Mouse (Mus musculus) monocyte, adult 2 months (primary cell): ENCODE measurements around the gene Usp32.

ENCODE experiments used
- DNase-seq, 2 experiments: peaks; one replicate each; pipeline ENCODE4 v3.0.0; 2022; ENCODE audit warnings: low spot score in 2 of 2, low read depth in 1 of 2

Usp32 gene

DNA sequence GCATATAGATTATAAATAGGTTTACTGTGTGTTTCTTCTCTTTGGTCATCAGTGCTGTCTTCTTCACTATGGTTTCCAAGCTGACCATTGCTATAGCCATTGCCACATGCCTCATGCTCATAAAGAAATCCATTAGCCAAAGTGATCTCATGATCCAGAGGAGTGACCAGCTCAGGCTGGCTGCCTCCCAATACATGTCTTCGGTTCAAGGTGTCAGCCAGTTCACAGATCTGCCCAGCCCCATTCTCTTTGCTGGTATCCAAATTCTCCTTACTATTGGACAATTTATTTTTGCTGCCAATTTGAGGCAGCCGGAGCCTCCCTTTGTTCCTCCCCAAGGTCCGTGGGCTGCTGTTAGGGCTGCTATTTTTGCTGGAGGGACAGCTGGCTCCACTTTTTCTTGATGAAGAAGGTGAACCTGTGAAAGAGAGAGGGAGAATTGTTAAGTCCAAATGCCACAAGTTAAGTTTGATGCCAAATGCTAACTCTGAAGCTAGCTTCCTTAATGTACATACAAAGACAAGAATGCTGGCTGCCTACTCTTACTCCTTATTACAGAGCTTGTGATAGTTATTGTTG, 151.5 kb downstream of the Usp32 start:
- no peak for DNase-seq

DNA sequence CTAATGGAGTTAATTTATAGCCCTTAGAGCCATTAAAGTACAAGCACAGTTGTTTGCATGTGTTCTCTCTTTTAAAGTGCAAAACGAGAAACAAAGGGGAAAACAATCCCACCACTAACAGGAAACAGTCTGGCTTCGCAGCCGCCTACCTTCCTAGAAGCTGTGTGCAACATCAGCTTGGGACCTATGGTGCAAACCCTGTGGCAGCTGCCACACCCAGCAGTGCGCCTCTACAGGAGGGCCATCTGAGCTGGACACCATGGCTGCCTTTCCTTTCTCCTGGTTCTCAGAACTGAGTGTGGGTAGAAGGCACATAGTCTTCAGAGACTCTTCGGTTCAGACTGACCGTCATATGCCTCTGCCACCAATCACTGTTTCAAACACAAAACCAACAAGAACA, 154.5 kb downstream of the Usp32 start:
- no peak for DNase-seq

DNA sequence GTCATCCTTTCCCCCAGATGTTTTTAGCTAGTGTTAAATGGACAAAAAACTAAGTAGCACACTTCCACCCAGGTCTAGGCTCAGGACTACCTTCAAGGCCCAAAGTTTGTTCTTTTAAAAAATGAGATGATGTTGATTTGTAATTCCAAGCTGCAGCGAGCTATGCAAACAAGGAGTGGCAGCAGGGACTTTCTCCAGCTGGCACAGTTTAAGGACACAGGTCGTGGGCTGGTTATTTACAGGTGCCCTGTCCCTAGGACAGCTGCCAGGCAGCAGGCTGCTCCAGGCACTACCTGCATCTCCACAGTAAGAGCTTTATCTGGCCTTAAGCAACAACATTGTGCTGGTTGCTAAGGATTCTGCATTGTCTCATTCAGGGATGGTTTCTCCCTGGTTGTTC, 159.3 kb downstream of the Usp32 start:
- DNase-seq: no peak

DNA sequence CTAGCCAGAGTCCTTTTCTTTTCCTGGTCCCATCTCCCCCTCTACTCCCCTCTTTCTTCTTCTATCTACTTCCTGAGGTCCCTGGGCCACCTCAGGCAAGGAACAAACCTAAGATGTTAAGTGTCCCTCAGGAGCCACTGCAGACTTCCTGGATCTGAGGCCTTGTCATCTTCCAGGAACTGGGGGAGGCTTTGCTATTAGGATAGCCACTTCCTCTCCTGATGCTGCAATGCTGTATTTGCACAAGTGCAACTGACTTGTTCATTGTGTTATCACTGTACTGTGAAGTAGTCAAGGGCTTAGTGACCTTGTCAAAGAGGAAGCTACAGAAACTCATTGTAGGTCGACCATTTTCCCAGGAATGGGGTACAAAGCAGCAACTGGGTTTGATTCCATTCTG, 160.6 kb downstream of the Usp32 start:
- DNase-seq: no peak

DNA sequence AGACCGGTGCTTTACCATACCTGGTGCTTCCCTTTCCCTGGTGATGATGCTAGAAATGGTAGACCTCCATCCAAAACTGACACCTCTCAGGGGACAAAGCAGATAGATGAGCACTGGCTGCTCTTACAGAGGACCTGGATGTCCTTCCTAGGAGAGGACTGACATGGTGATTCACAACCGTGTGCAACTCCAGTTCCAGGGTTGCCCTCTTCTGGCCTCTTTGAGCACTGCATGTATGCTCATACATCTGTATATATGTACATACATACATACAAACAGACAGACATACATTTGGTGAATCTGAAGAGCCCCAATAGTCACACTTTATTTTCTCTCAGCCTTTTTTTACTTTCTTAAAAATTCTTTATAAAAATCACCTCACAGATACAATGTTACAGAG, 161.8 kb downstream of the Usp32 start:
- no peak for DNase-seq

DNA sequence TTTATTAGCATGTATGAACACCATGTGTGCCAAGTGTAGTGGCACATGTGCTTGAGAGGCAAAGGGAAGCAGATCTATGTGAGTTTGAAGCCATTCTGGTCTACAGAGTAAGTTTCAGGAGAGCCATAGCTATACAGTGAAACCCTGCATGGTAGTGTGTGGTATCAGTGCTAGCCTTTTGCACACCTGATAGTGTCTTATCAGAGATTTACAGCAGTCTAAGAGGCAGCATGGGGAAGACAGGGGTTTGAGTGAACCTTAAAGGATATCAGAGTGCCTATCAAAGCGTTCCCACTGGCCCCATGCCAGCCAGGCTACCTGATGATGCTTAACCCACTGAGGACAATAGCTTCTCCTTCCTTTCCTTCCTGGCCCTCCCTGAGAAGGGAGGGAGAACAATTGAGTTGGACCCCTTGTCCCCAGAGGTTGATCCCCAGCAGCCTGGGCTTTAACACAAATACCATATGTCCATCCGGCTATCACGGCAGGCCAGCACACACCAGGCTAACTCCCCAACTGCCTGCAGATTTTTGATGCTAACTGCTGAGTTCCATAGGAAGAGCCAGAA, 162.5 kb downstream of the Usp32 start:
- DNase-seq: no peak

DNA sequence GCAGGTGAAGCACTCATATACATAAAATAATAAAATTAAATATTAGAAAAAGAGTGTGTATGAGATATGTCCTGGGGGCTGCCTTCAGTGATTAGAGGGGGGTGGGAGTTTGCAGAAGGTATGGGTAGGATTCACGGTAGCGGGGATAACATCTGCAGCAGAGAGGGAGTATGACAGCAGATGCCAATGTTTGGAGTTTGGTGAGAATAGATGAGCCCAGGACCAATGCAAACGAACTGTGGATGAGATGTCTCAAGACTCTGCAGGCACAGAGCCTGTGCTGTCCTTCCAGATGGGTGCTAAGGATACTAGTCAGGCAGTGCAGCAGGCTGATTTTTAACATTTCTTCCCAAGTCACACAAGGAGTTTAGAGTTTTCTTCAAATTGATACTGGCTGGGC, 163.3 kb downstream of the Usp32 start:
- no peak for DNase-seq

DNA sequence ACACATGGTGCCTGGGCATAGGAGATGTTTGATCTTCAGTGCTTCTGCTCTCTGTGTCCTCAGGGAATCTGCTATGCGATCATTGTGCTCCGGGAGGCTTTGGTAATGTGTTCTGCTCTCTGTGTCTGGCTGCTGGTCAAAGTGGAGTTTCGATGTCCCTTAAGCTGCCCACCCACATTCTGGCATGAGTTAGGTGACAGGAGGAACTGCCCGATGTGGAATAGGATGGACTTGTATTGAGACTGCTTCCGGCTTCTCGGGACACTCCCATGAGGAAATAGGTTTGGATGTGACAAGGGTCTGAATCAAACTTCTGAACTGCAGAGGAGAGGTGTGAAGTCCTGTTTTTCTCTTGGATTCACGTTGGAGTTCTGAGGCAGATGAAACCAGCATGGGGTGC, 165.4 kb downstream of the Usp32 start:
- DNase-seq: no peak

DNA sequence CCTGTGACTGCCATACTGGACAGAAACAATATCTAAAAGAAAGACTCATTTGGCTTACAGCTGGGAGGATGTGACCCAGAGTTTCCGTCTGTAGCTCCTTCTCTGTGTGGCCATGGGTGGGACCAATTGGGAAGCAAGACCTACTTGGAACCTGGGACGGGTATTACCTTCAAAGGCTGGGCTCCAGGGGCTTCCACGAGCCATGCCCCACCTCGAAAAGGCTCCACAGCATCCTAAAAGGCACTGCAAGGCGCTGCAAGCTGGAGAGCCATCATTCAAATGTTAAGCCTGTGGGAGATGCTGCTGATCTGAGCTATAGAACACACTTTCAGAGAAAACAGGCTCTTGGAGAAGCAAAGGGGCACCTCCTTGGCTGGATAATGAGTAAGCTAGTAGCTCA, 166.3 kb downstream of the Usp32 start:
- no peak for DNase-seq

DNA sequence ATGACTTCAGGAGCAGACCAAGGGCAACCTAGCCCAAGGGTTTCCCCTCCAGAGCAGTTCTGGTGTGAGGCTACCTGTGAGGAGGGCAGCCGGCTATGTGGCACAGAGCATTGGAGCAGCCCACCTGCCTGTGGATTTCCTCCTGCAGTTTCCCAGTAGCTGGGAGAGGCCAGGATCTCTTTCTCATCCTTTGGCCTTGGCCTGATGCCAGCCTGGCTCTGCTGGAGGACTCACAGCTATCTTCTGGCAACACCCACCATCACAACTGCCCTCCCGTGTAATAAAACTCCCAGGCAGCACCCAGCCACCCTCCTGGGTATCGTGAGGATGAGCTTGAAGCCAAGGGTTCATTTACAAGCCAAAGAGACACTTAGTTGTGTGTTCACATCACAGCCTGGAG, 167.9 kb downstream of the Usp32 start:
- no peak for DNase-seq

DNA sequence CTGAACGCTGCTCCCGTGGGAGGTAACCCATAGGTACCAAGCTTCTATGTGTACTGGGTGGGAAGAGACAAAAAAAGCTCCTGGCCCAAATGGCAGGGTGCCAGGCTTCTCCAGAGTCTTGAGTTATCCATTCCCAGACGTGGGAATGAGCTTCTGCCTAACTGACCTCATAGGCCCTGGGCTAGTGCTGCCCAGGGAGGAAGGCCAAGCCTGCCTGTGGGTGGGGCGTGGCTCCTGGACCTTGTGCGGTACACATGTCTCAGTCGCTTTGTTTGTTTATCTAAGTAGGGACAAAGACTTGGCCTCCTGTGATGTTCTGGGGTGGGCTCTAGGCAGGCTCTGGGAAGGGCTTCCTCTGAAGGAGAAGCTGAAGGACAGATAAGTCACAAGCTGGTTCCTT, 171.2 kb downstream of the Usp32 start:
- DNase-seq: no peak

DNA sequence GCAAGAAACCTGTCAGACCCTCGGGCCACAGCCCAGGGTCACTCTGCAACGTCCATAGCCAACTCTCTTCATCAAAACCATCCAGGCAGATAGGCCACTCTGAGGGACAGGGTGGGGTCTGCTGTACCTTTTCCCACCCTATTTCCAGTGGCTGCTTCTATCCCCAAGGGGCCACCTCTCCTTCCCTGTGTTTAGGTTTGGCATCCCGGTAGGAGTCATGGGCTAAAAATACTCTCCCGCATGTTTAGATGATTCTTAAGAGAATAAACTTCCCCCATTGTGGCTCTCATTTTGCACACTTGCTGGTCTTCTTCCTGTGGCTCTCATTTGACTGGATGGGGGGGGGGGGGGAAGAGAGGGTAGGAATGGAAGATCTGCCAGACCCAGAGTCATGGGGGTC, 171.7 kb downstream of the Usp32 start:
- DNase-seq: no peak

DNA sequence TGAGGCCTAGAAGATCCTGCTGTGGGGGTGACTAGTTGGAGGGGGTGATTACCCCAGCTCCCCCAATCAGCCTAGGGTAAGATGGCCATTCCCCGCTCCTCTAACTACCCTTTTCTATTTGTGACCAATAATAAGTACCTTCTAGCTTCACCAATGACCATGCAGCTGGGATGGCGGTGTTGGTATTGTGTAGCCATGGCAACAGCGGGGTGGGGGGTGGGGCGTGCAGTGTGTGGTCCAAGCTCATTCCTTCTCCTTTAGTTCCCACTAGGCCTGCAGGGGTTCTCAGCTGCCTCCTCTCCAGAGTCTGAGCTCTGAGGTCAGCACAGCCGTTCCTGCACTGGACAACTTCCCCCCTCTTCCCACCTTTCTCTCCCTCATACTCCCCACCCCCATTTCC, 172.8 kb downstream of the Usp32 start:
- no peak for DNase-seq

DNA sequence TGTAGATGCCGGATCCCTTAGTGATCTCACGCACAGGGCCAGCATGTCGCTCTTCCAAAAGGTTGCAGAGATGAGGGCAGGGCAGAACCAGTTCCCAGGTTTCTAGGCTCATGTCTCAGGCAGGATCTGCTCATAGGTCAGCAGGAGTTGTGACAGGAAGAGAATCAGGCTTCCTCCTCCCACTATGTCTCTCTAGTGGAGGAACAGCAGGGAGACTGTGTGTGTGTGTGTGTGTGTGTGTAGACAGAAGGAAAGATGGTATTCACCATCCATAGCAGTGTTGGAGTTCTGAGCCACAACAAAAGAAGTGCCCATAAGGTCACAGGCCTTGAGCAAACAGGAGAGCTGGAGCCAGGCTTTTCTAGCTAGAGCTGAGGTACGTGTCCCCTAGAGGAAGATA, 173.3 kb downstream of the Usp32 start:
- no peak for DNase-seq

DNA sequence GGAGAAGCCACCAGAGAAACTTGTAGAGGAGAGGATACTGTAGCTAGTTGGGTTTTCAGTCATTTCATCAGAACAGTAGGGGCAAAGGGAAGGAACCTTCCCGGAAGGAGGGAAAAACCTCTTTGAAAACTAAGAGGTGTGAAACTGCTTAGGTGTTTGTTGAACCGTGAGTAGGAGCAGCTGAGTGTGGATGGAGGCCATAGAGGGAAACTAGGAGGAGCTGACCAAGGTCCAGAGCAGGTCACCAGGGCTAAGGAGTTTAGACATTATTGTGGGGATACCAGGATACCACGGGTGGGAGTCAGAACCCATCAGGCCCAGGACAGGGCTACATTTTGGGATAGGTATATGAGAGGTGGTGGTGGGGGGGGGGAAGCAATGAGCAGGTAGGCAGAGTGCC, 176.4 kb downstream of the Usp32 start:
- DNase-seq: no peak

DNA sequence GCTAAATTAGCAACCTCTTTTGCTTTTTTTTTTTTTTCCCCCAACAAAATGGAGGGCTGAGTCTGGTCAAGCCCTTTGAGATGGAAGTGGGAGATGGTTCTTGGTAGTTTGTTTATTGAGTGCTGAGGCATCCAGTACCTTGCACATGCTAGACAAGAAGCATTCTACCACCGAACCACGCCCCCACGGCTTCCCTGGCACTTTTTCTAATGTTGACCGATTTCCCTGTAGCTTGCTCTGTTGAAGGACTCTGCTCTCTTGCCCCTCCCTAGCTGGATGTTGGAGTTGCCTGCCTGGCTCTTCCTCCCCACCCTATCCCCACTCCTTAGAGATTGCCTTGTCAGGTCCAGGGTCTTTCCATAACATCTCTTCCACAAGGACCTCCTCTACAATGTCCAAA, 177.4 kb downstream of the Usp32 start:
- DNase-seq: no peak

DNA sequence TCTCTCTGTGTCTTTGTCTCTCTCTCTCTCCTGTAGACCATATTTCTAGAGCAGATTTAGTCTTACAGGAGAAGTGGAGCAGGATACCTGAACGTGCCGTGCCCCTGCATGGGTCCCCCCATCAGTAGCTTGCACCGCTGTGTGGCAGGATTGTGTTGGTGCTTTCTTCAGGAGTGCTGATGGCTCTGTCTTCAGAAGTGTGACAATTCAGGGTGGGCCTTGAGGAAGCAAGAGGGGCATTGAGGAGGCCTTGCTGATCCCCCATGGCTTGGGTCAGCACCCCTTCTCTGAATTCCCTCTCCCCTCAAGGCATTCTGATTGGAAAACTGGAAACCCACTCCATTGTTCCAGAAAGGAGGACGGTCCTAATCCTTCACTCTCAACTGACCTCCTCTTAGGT, 178.4 kb downstream of the Usp32 start:
- no peak for DNase-seq

DNA sequence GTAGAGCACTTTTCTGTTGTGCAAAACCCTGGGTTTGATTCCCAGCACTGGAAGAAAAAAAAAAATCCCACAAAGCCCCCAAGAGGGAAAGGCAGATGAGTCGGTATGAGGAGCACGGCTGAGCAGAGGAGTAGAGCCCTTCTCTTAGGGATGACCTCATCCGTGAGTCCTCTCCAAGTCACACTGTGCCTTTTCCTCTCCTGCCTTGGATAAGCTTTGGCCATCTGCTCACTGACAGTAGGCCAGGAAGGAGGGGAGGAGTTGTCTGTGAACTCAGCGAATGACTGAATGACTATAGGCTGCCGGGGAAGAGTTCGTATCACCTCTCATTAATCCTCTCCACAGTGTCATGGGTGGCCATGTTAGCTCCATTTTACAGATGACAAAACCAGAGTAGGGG, 179.2 kb downstream of the Usp32 start:
- no peak for DNase-seq

DNA sequence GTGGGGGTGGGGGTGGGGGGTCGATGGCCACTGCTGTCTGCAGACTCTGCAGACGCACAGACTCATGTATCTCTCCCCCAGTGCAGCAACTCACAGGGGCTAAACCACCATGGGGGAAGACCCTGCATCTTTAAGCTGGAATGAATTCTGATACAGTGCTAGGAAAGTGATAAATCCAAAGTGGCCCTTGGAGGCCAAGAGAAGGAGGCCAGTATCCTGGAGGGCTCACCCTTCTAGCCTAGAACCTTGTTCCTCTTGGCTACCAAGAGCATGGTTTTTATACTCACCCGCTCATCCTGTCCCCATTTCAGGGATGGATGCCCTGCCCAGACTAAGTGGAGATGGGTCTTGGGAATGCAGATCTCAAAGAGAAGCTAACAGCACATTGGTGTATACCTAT, 179.7 kb downstream of the Usp32 start:
- DNase-seq: no peak

DNA sequence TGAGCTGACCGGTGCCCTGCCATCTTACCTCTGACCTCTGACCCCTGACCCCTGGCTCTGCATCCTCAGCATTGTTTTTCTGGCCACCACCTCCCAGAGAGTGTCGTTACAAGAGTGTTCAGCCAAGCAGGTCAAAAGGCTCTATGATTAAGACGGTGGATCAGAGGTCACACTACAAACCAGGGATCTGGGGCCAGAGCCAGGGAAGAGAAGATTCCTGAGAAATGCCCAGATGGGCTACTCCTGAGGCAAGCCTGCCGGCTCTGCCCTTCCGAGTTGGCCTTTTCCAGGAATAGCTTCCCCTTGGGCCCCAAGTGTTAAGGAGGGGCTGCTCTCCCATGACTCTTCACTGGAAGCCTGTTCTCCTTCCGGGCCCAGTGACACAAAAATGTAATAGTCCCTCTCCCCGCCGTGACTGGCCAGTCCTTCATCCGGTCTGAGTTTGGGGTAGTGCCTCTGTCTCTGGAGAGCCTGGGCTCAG, 180.2 kb downstream of the Usp32 start:
- no peak for DNase-seq

DNA sequence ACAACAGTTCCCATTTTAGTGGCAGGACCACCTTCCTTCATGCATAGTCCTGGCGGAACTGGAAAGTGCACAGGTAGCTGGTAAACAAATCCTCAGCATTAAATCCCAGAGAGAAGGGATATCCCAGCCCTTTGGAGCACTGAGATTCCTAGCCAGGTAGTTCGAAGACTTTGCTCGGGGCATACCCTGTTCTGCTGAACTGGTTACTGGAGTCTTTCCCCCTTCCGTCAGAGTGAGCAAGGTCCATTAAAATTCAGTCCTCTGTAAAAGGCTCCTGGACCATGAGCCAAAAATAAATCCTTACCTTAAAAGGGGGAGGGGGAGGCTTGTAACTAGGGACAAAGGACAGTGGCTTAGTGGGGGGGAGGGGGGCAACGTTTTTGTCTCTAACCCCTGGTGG, 180.8 kb downstream of the Usp32 start:
- DNase-seq: no peak

DNA sequence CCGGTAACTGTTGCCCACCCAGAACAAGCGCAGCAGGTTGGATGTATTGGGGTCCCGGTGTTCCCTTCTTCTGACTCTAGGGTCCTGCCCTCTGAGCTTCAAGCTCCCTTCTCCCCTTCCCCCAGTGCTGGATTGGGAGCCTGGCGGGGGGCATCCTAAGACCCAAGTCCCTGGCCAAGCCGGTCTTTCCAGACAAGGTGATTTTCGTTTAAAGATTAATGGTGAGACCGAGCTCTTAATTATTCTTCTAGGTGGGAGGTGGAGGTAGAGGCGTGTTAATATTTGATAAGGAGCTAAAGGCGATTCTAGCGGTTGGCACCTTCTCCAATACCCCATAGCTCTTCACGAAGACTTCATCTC, 181.7 kb downstream of the Usp32 start:
- no peak for DNase-seq

DNA sequence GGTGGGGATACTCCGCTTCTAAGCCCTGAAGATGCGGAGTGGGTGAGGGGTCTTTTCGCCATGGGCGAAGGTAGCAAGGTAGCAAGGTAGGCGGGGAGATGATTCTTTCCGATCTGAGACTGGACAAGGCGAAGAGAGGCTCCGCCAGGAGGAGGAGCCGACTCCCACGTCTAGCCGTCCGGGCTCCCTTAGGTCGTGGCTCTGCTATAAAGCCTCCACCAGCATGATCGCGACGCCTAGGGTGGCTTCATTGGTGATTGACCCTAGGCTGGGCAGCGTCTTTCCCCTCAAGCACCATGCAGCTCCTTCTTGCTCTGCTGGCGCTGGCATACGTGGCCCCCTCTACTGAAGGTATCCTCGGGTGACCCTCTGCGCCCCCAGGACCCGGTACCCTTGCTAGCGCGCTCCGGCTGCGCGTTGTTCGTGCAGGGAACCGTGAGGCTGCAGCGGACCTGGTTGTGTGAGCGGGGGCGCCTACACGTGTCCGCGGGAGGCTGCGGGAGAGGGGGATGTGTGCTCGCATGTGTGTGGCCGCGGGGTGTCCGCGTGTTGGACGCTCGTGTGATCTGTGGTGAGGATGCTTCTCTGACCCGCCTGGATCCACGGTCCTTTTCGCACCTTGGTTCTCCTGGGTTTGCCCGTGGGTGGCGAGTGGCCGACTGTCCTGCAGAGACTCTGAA, 182.2 kb downstream of the Usp32 start, which contains the start of gene Car4:
Car4 (plus strand) TSS at position 196 of the 680 bp plus-strand sequence.
- no peak for DNase-seq
